Mouse (Mus musculus) MEL (cell line): Measurements from ENCODE around the gene Lhpp. TPM values are rescaled to one million over a fixed set of nuclear protein-coding genes. Genes with fewer than 3 reads are reported as not detected.

Experiments
- DNase-seq: peaks from one replicate; pipeline ENCODE4 v3.0.0; 2011; ENCODE audit warnings: low read depth, low spot score
- H3K27ac ChIP-seq: 2 replicates; pipeline ENCODE4 v1.5.1; 2012; ENCODE audit warnings: low read depth, mild to moderate bottlenecking, control low read depth, low read length, moderate library complexity; ENCODE audit not compliant: control insufficient read depth
- H3K27me3 ChIP-seq, 2 experiments: fragments of 150-350 bp in 1 of 2; sonication (generic) in 1 of 2; 2 replicates each; pipeline ENCODE4 v1.6.1; 2012; ENCODE audit warnings: low read length in 2 of 2, mild to moderate bottlenecking in 2 of 2, improper control_type of control experiment in 1 of 2, moderate library complexity in 1 of 2; ENCODE audit not compliant: insufficient read depth in 2 of 2, control insufficient read depth in 1 of 2
- H3K36me3 ChIP-seq, 2 experiments: 2 replicates each; pipeline ENCODE4 v1.6.1; 2012 to 2014; ENCODE audit warnings: low read length in 2 of 2, improper control_type of control experiment in 1 of 2, inconsistent platforms in 1 of 2, mild to moderate bottlenecking in 1 of 2; ENCODE audit not compliant: insufficient read depth in 2 of 2, control insufficient read depth in 1 of 2
- H3K4me1 ChIP-seq, 2 experiments: fragments of 150-350 bp in 1 of 2; sonication (generic) in 1 of 2; 2 replicates each; pipeline ENCODE4 v1.6.1; 2012; ENCODE audit warnings: low read length in 2 of 2, improper control_type of control experiment in 1 of 2, mild to moderate bottlenecking in 1 of 2; ENCODE audit not compliant: insufficient read depth in 2 of 2, control insufficient read depth in 1 of 2
- H3K4me3 ChIP-seq, 2 experiments: fragments of 150-350 bp in 1 of 2; sonication (generic) in 1 of 2; 2 replicates each; pipeline ENCODE4 v1.5.1; 2012; ENCODE audit warnings: low read depth in 2 of 2, low read length in 2 of 2, mild to moderate bottlenecking in 2 of 2, moderate library complexity in 2 of 2, control low read depth in 1 of 2, improper control_type of control experiment in 1 of 2; ENCODE audit not compliant: control insufficient read depth in 1 of 2, insufficient read depth in 1 of 2
- H3K79me2 ChIP-seq: 2 replicates; pipeline ENCODE4 v1.6.1; 2012; ENCODE audit warnings: mild to moderate bottlenecking, low read length, moderate library complexity; ENCODE audit not compliant: control insufficient read depth, poor library complexity, insufficient read depth
- H3K9ac ChIP-seq: 2 replicates; pipeline ENCODE4 v1.6.1; 2012; ENCODE audit warnings: low read depth, mild to moderate bottlenecking, control low read depth, low read length, moderate library complexity; ENCODE audit not compliant: control insufficient read depth, poor library complexity, severe bottlenecking
- H3K9me3 ChIP-seq: fragments of 150-350 bp; sonication (generic); replicated peaks from 2 replicates; pipeline ENCODE4 v1.6.1; 2012; ENCODE audit warnings: mild to moderate bottlenecking, low read length, improper control_type of control experiment, moderate library complexity; ENCODE audit not compliant: insufficient read depth
- BHLHE40 ChIP-seq: IDR thresholded peaks from 2 replicates; pipeline ENCODE4 v1.6.1; 2012; ENCODE audit warnings: low read depth, mild to moderate bottlenecking, inconsistent platforms, low read length, improper control_type of control experiment, borderline replicate concordance
- CHD1 ChIP-seq: IDR thresholded peaks from 2 replicates; pipeline ENCODE4 v1.6.1; 2012; ENCODE audit warnings: low read depth, mild to moderate bottlenecking, inconsistent platforms, low read length, improper control_type of control experiment
- CHD2 ChIP-seq: IDR thresholded peaks from 2 replicates; pipeline ENCODE4 v1.6.1; 2011; ENCODE audit warnings: low read length, improper control_type of control experiment
- CTCF ChIP-seq, 3 experiments: IDR thresholded peaks in 2 of 3; conservative IDR thresholded peaks in 1 of 3; 2 replicates each; pipeline ENCODE4 v1.5.1; 2011 to 2012; ENCODE audit warnings: low read length in 3 of 3, low read depth in 2 of 3, mild to moderate bottlenecking in 2 of 3, improper control_type of control experiment in 1 of 3, inconsistent platforms in 1 of 3, mixed read lengths in 1 of 3, moderate library complexity in 1 of 3; ENCODE audit not compliant: control insufficient read depth in 1 of 3, insufficient read depth in 1 of 3, poor library complexity in 1 of 3, severe bottlenecking in 1 of 3
- E2F4 ChIP-seq: IDR thresholded peaks from 2 replicates; pipeline ENCODE4 v1.6.1; 2011; ENCODE audit warnings: low read depth, low read length, improper control_type of control experiment, borderline replicate concordance
- ELF1 ChIP-seq: IDR thresholded peaks from 2 replicates; pipeline ENCODE4 v1.6.1; 2014; ENCODE audit warnings: low read depth, mild to moderate bottlenecking, inconsistent platforms, low read length, improper control_type of control experiment, moderate library complexity
- ETS1 ChIP-seq: IDR thresholded peaks from 2 replicates; pipeline ENCODE4 v1.6.1; 2012; ENCODE audit warnings: low read depth, mild to moderate bottlenecking, inconsistent platforms, low read length, improper control_type of control experiment, moderate library complexity
- GABPA ChIP-seq: IDR thresholded peaks from 2 replicates; pipeline ENCODE4 v1.6.1; 2012; ENCODE audit warnings: low read depth, mild to moderate bottlenecking, inconsistent platforms, low read length, improper control_type of control experiment, moderate library complexity
- HCFC1 ChIP-seq: IDR thresholded peaks from 2 replicates; pipeline ENCODE4 v1.6.1; 2012; ENCODE audit warnings: low read depth, mild to moderate bottlenecking, inconsistent platforms, low read length, improper control_type of control experiment, moderate library complexity
- MAX ChIP-seq: IDR thresholded peaks from 2 replicates; pipeline ENCODE4 v1.6.1; 2011; ENCODE audit warnings: low read length, improper control_type of control experiment
- MEF2A ChIP-seq: IDR thresholded peaks from 2 replicates; pipeline ENCODE4 v1.6.1; 2014; ENCODE audit warnings: low read depth, mild to moderate bottlenecking, inconsistent platforms, low read length, improper control_type of control experiment; ENCODE audit not compliant: poor library complexity, insufficient replicate concordance, severe bottlenecking; ENCODE audit errors: extremely low read depth
- MYB ChIP-seq: IDR thresholded peaks from 2 replicates; pipeline ENCODE4 v1.6.1; 2011; ENCODE audit warnings: mild to moderate bottlenecking, low read depth, low read length, improper control_type of control experiment
- NELFE ChIP-seq: IDR thresholded peaks from 2 replicates; pipeline ENCODE4 v1.6.1; 2011; ENCODE audit warnings: low read depth, low read length, improper control_type of control experiment
- POLR2AphosphoS2 ChIP-seq: IDR thresholded peaks from 2 replicates; pipeline ENCODE4 v1.6.1; 2011; ENCODE audit warnings: low read length, improper control_type of control experiment
- RAD21 ChIP-seq: IDR thresholded peaks from 2 replicates; pipeline ENCODE4 v1.6.1; 2011; ENCODE audit warnings: mild to moderate bottlenecking, low read depth, low read length, improper control_type of control experiment
- RCOR1 ChIP-seq: IDR thresholded peaks from 2 replicates; pipeline ENCODE4 v1.6.1; 2012; ENCODE audit warnings: low read depth, mild to moderate bottlenecking, inconsistent platforms, low read length, improper control_type of control experiment
- SMC3 ChIP-seq: IDR thresholded peaks from 2 replicates; pipeline ENCODE4 v1.6.1; 2011; ENCODE audit warnings: low read depth, low read length, improper control_type of control experiment
- TCF12 ChIP-seq: IDR thresholded peaks from 2 replicates; pipeline ENCODE4 v1.6.1; 2014; ENCODE audit warnings: low read depth, mild to moderate bottlenecking, inconsistent platforms, low read length, improper control_type of control experiment, moderate library complexity
- UBTF ChIP-seq: IDR thresholded peaks from 2 replicates; pipeline ENCODE4 v1.6.1; 2012; ENCODE audit warnings: low read depth, mild to moderate bottlenecking, inconsistent platforms, low read length, improper control_type of control experiment, moderate library complexity, borderline replicate concordance; ENCODE audit not compliant: insufficient read depth
- USF2 ChIP-seq, 2 experiments: IDR thresholded peaks; 2 replicates each; pipeline ENCODE4 v1.6.1; 2011 to 2012; ENCODE audit warnings: improper control_type of control experiment in 2 of 2, low read length in 2 of 2, borderline replicate concordance in 1 of 2, inconsistent platforms in 1 of 2, low read depth in 1 of 2, mild to moderate bottlenecking in 1 of 2; ENCODE audit not compliant: insufficient read depth in 1 of 2
- ZC3H11A ChIP-seq: IDR thresholded peaks from 2 replicates; pipeline ENCODE4 v1.6.1; 2012; ENCODE audit warnings: low read depth, mild to moderate bottlenecking, inconsistent platforms, low read length, improper control_type of control experiment
- ZNF384 ChIP-seq: IDR thresholded peaks from 2 replicates; pipeline ENCODE4 v1.6.1; 2012; ENCODE audit warnings: low read depth, mild to moderate bottlenecking, inconsistent platforms, low read length, improper control_type of control experiment
- polyA plus RNA-seq, 2 experiments: library from polyadenylated mRNA; stranded (reverse) in 1 of 2; unstranded in 1 of 2; fragments of >175 nt in 1 of 2; fragments of >200 nt in 1 of 2; gene quantifications; 2 replicates each; pipeline versions ENCODE4 v1.2.1 to v1.2.4; 2012; ENCODE audit warnings: low replicate concordance in 2 of 2, low read depth in 1 of 2; ENCODE audit not compliant: insufficient read length in 2 of 2, insufficient read depth in 1 of 2, missing spikeins in 1 of 2
- total RNA-seq: library from RNA; depleted of rRNA; stranded (reverse); fragments of 300-350 nt; gene quantifications from 2 replicates; pipeline ENCODE4 v1.2.3, GENCODE M21; 2012

The Lhpp gene
- total and polyA plus RNA-seq, 3 experiments, result 31.0 to 39.3 TPM; not detected in 1

DNA sequence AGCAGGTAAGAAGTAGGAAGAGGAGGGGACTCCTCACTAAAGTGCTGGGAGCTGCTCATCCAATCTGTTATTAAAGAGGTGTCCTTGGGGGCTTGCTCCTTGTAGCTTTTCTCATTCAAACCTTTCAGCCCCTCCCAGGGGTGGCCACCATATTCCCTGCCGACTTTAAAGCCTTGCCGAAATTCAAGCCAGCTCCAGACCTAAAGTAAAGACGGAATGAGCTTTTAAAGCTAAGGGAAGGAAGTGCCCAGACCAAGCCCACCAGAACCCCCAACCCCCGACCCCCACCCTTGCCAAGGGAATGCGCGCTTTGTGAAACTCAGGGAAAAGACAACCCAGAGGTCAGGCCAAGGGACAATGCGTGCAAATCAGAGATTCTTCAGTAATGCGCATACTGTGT lies 9.5 kb upstream of the Lhpp start:
- peaks cover 0 to 14% of the 10 kb centered on the region in 2 experiments; a peak in 1 of 4 replicates for H3K4me1 ChIP-seq
- no peak for DNase-seq
- no peak overlapping the region for H3K9ac ChIP-seq
- H3K9me3 ChIP-seq, result no peaks in the 10 kb centered on the region
- H3K36me3 ChIP-seq, result no peaks in the 10 kb centered on the region; a peak in 1 of 4 replicates
- no peak overlapping the region for H3K27ac ChIP-seq
- peaks cover 0 to 2% of the 10 kb centered on the region in 2 experiments; a peak in 1 of 4 replicates for H3K27me3 ChIP-seq
- H3K79me2 ChIP-seq, result peaks cover 4% of the 10 kb centered on the region
- H3K4me3 ChIP-seq, result no peak overlapping the region
- no peak for TF ChIP-seq UBTF
- no peak for TF ChIP-seq ZNF384
- no peak for TF ChIP-seq RAD21
- TF ChIP-seq CHD2, result no peak
- no peak for TF ChIP-seq SMC3
- TF ChIP-seq BHLHE40, result no peak
- TF ChIP-seq CTCF (IDR thresholded peaks at IDR 0.05 in 2 of 3, conservative IDR thresholded peaks at IDR 0.05 in 1 of 3; ENCODE audit: control insufficient read depth in 1 of 3, insufficient read depth in 1 of 3, low read depth in 2 of 3, low read length in 3 of 3, poor library complexity in 1 of 3, severe bottlenecking in 1 of 3), result no peak
- TF ChIP-seq GABPA, result no peak
- no peak for TF ChIP-seq USF2 (IDR thresholded peaks at IDR 0.05; ENCODE audit: borderline replicate concordance in 1 of 2, insufficient read depth in 1 of 2, low read depth in 1 of 2, low read length in 2 of 2)
- TF ChIP-seq MYB, result no peak
- TF ChIP-seq ZC3H11A, result no peak
- TF ChIP-seq TCF12, result no peak
- TF ChIP-seq ETS1, result no peak
- no peak for TF ChIP-seq CHD1
- TF ChIP-seq ELF1, result no peak
- TF ChIP-seq E2F4, result no peak
- no peak for TF ChIP-seq NELFE
- TF ChIP-seq HCFC1, result no peak

DNA sequence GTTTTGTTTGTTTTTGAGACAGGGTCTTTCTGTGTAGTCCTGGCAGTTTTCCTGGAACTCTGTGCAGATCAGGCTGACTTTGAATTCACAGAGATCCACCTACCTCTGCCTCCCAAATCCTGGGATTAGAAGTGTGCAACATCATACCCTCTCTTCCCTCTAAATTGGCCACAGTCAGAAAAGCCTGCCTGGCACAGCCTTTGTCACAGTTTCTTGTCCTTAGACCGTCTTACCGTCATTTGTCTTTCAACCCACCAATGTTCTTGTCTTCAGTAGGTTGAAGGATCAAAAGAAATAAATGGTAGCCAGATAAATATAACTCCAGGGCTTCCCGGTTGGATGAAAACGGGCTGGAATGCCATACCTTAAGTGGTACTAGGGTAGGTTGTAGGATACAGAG lies 5.7 kb upstream of the Lhpp start:
- no peak for DNase-seq
- H3K79me2 ChIP-seq, result no peaks in the 10 kb centered on the region
- no peak overlapping the region for H3K4me3 ChIP-seq
- 0 out of 4 replicates have a peak, but pooled peaks cover 0 to 2% of the 10 kb centered on the region in 2 experiments for H3K4me1 ChIP-seq
- no peak overlapping the region for H3K9ac ChIP-seq
- H3K27ac ChIP-seq, result no peak overlapping the region
- no peaks in the 10 kb centered on the region for H3K36me3 ChIP-seq
- no peaks in the 10 kb centered on the region for H3K9me3 ChIP-seq
- no peak for TF ChIP-seq UBTF
- TF ChIP-seq RCOR1, result no peak
- no peak for TF ChIP-seq MEF2A
- TF ChIP-seq MAX, result no peak
- TF ChIP-seq POLR2AphosphoS2, result no peak
- TF ChIP-seq, all 39 proteins: peak for 0
- no peaks in the 10 kb centered on the region; a peak in 1 of 4 replicates for H3K27me3 ChIP-seq
